Mouse (Mus musculus): ENCODE measurements around the gene Brd7. TPM values are rescaled to one million over a fixed set of nuclear protein-coding genes. Genes with fewer than 3 reads are reported as not detected.
A peak's percentile ranks its signal among the peaks of the same experiment; 100 is the strongest.

The Brd7 gene
- 27.2 and 30.7 TPM in 2 replicates for polyA plus RNA-seq (2012; rRNA removed)

DNA sequence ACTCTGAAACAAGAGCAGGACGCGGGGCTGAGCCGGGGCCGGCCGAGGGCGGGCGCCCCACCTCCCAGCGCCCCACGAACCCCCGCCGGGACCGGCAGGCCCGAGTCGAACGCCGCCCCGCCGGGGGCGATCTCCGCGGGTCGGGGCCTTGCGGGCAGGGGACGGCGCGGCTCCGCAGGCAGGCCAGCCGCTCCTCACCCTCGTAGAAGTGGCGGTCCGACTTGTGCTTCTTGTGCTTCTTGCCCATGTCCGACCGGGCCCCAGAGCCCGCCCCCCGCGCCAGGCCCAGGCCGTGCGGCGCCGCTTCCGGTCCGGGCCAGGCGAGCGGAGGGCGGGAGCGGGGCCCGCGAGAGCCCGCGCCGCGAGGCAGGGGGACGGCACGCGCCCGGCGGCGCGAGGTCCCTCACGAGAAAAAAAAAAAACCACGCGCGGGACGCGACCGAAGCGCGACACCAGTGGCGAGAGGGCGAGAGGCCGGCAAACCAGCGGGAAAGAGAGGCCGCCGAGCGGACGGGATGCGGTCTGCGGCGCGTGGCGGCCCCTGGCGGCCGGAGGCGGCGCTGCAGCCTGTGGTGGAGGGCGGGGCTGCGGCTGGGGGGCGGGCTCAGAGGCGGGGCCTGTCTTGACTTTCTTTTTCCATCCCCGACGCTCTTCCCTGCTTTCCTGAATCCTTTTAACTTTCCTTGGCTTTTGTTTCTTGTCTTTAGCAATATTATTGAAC, at the start of gene Brd7:
Brd7 (minus strand) TSS at position 487 of the 721 bp plus-strand sequence.
- Histone ChIP-seq H3K4me1 (ENCODE audit: control insufficient read depth, insufficient read depth, low read length) (peaks cover 8% of the 10 kb centered on the region), H3K4me3 (ENCODE audit: control insufficient read depth, low read depth, low read length) (peak within 1 kb of the TSS; percentile 98), H3K27me3 (ENCODE audit: control insufficient read depth, insufficient read depth, low read length) (no peaks in the 10 kb centered on the region), H3K36me3 (ENCODE audit: control insufficient read depth, insufficient read depth, low read length) (peaks cover 1% of the 10 kb centered on the region; the same call in 1 of the 2 replicates), H3K27ac (ENCODE audit: control insufficient read depth, insufficient read depth, low read depth, low read length) (peak within 1 kb of the TSS; percentile 95)
- peak; percentile 88 for TF ChIP-seq CTCF (IDR thresholded peaks at IDR 0.05; ENCODE audit: control insufficient read depth, insufficient read depth, insufficient replicate concordance, low read depth, low read length)
- peak; percentile 51; the same call in 1 of the 2 replicates for TF ChIP-seq POLR2A (IDR thresholded peaks at IDR 0.05; ENCODE audit: control insufficient read depth, low read depth, low read length)

DNA sequence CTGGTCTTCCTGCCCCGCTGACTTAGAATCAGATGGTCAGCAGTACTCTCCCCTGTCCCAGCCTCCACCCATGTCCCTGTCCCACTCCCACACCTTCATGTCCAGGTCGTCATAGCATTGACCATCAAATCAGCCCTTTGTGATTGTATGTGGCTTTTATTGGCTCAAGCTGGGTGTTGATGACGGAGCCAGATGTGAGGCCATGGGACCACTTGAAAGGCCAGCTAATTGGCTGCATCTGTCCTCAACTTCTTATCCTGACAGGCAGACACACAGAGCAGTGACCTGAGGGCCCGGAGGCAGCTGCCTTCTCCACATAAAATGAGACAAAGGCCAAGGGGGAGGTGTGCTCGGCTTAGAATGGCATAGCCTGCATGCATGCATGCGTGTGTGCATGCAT, 49.5 kb upstream of the Brd7 start:
- TF ChIP-seq POLR2A (IDR thresholded peaks at IDR 0.05; ENCODE audit: control insufficient read depth, low read depth, low read length) (no peak), CTCF (IDR thresholded peaks at IDR 0.05; ENCODE audit: control insufficient read depth, insufficient read depth, insufficient replicate concordance, low read depth, low read length) (no peak)
- H3K27ac ChIP-seq (ENCODE audit: control insufficient read depth, insufficient read depth, low read depth, low read length) = no peak overlapping the region
- H3K27me3 ChIP-seq (ENCODE audit: control insufficient read depth, insufficient read depth, low read length) = no peaks in the 10 kb centered on the region
- H3K36me3 ChIP-seq (ENCODE audit: control insufficient read depth, insufficient read depth, low read length) = no peaks in the 10 kb centered on the region
- no peak overlapping the region for H3K4me3 ChIP-seq (ENCODE audit: control insufficient read depth, low read depth, low read length)
- H3K4me1 ChIP-seq (ENCODE audit: control insufficient read depth, insufficient read depth, low read length) = no peaks in the 10 kb centered on the region

DNA sequence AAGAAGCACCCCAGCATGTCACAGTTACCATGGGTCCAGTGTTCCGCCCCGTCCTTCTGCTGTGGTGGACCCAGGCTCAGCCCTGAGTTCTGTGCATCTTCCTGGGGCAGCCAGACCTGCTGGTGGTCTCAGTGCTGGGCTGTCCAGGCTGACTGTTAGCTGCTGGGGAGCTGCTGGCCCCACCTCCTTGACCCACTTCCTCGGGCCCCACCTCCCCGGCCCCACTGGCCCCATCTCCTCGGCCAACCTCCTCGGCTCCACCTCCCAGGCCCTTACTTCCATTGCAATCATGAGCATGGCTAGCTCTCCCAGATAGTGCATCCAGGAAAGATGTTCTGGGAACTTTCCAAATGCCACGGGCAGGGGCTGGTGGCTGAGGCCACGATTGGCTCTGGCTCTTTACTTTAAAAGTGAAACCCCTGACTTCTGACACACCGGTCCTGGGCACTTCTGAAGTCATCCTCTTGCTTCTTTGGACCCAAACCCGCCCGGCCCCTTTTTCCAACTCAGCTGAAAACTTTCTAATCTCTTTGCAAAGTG, 47.5 kb upstream of the Brd7 start:
- Histone ChIP-seq H3K4me3 (ENCODE audit: control insufficient read depth, low read depth, low read length) (no peak overlapping the region), H3K4me1 (ENCODE audit: control insufficient read depth, insufficient read depth, low read length) (no peaks in the 10 kb centered on the region), H3K27ac (ENCODE audit: control insufficient read depth, insufficient read depth, low read depth, low read length) (no peak overlapping the region), H3K36me3 (ENCODE audit: control insufficient read depth, insufficient read depth, low read length) (no peaks in the 10 kb centered on the region), H3K27me3 (ENCODE audit: control insufficient read depth, insufficient read depth, low read length) (no peaks in the 10 kb centered on the region)
- no peak for TF ChIP-seq CTCF (IDR thresholded peaks at IDR 0.05; ENCODE audit: control insufficient read depth, insufficient read depth, insufficient replicate concordance, low read depth, low read length)
- TF ChIP-seq POLR2A (IDR thresholded peaks at IDR 0.05; ENCODE audit: control insufficient read depth, low read depth, low read length) = no peak

- no peaks in the 10 kb centered on the region for H3K36me3 ChIP-seq (ENCODE audit: control insufficient read depth, insufficient read depth, low read length)
- no peaks in the 10 kb centered on the region for H3K4me1 ChIP-seq (ENCODE audit: control insufficient read depth, insufficient read depth, low read length)
- no peak overlapping the region for H3K27ac ChIP-seq (ENCODE audit: control insufficient read depth, insufficient read depth, low read depth, low read length)
- H3K27me3 ChIP-seq (ENCODE audit: control insufficient read depth, insufficient read depth, low read length) = no peaks in the 10 kb centered on the region
- H3K4me3 ChIP-seq (ENCODE audit: control insufficient read depth, low read depth, low read length) = no peak overlapping the region
- TF ChIP-seq CTCF (IDR thresholded peaks at IDR 0.05; ENCODE audit: control insufficient read depth, insufficient read depth, insufficient replicate concordance, low read depth, low read length) = no peak
- TF ChIP-seq POLR2A (IDR thresholded peaks at IDR 0.05; ENCODE audit: control insufficient read depth, low read depth, low read length) = no peak
Measured at GRCm38 (mm10) chr8:88407716-88408115, 45.7 kb upstream of the Brd7 start.

DNA sequence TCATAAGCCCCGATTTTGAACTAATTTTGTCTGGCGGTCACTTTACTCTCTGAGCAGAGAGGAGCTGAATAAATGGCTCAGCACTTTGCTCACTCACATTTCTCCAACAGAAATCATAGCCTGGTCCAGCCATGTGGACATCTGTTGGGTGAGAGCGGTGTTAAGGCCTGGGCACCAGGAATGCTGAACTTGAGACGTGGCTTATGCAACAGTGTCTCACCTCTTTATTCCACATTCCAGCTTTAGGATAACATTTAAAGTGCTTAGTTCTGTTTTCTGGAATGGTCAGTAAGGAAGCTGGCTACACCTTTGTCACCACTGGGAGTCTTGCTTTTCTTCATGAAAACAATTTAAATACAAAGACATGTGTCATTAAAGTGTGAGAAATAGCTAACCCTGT, 36.1 kb upstream of the Brd7 start:
- Histone ChIP-seq H3K4me1 (ENCODE audit: control insufficient read depth, insufficient read depth, low read length) (no peaks in the 10 kb centered on the region), H3K27ac (ENCODE audit: control insufficient read depth, insufficient read depth, low read depth, low read length) (no peak overlapping the region), H3K4me3 (ENCODE audit: control insufficient read depth, low read depth, low read length) (no peak overlapping the region), H3K36me3 (ENCODE audit: control insufficient read depth, insufficient read depth, low read length) (no peaks in the 10 kb centered on the region), H3K27me3 (ENCODE audit: control insufficient read depth, insufficient read depth, low read length) (no peaks in the 10 kb centered on the region)
- TF ChIP-seq POLR2A (IDR thresholded peaks at IDR 0.05; ENCODE audit: control insufficient read depth, low read depth, low read length) = no peak
- TF ChIP-seq CTCF (IDR thresholded peaks at IDR 0.05; ENCODE audit: control insufficient read depth, insufficient read depth, insufficient replicate concordance, low read depth, low read length) = no peak

- Histone ChIP-seq H3K4me1 (ENCODE audit: control insufficient read depth, insufficient read depth, low read length) (no peaks in the 10 kb centered on the region), H3K36me3 (ENCODE audit: control insufficient read depth, insufficient read depth, low read length) (no peaks in the 10 kb centered on the region), H3K4me3 (ENCODE audit: control insufficient read depth, low read depth, low read length) (no peak overlapping the region), H3K27me3 (ENCODE audit: control insufficient read depth, insufficient read depth, low read length) (no peaks in the 10 kb centered on the region), H3K27ac (ENCODE audit: control insufficient read depth, insufficient read depth, low read depth, low read length) (no peak overlapping the region)
- TF ChIP-seq POLR2A (IDR thresholded peaks at IDR 0.05; ENCODE audit: control insufficient read depth, low read depth, low read length) (no peak), CTCF (IDR thresholded peaks at IDR 0.05; ENCODE audit: control insufficient read depth, insufficient read depth, insufficient replicate concordance, low read depth, low read length) (no peak)
Measured at GRCm38 (mm10) chr8:88393298-88393697, 31.3 kb upstream of the Brd7 start.

GRCm38 (mm10) chr8:88390749-88391148, 28.8 kb upstream of the Brd7 start:
- Histone ChIP-seq H3K36me3 (ENCODE audit: control insufficient read depth, insufficient read depth, low read length) (no peaks in the 10 kb centered on the region), H3K27ac (ENCODE audit: control insufficient read depth, insufficient read depth, low read depth, low read length) (no peak overlapping the region), H3K27me3 (ENCODE audit: control insufficient read depth, insufficient read depth, low read length) (no peaks in the 10 kb centered on the region), H3K4me3 (ENCODE audit: control insufficient read depth, low read depth, low read length) (no peak overlapping the region), H3K4me1 (ENCODE audit: control insufficient read depth, insufficient read depth, low read length) (no peaks in the 10 kb centered on the region)
- TF ChIP-seq CTCF (IDR thresholded peaks at IDR 0.05; ENCODE audit: control insufficient read depth, insufficient read depth, insufficient replicate concordance, low read depth, low read length) = no peak
- TF ChIP-seq POLR2A (IDR thresholded peaks at IDR 0.05; ENCODE audit: control insufficient read depth, low read depth, low read length) = no peak
